Mouse (Mus musculus) thymus, adult 2 months (tissue): ENCODE results near the gene Thra.

Source experiments
- CTCF ChIP-seq: fragments of 200-500 bp; IDR thresholded peaks from 2 replicates; pipeline ENCODE4 v1.5.1; 2012; ENCODE audit warnings: mild to moderate bottlenecking, control low read depth, low read length, moderate library complexity, borderline replicate concordance; ENCODE audit not compliant: control insufficient read depth, poor library complexity, insufficient read depth; ENCODE audit errors: extremely low read depth
- POLR2A ChIP-seq: fragments of 200-500 bp; IDR thresholded peaks from 2 replicates; pipeline ENCODE4 v1.6.1; 2012; ENCODE audit warnings: mild to moderate bottlenecking, low read length, control low read depth, moderate library complexity; ENCODE audit not compliant: control insufficient read depth, poor library complexity, insufficient read depth; ENCODE audit errors: extremely low read depth

- TF ChIP-seq POLR2A (no peak), CTCF (no peak)
These were observed 50.3 kb downstream of the Thra start for GRCm38 (mm10) chr11:98790631-98791205.
